Mouse (Mus musculus) midbrain, embryonic 11.5 days (tissue): ENCODE results near the gene Fh1. TPM values are rescaled to one million over a fixed set of nuclear protein-coding genes. Genes with fewer than 3 reads are reported as not detected.

Experiments used
- ATAC-seq: fragments of 200-750 bp; cut with Nextera tagmentation; 2 replicates; pipeline ENCODE4 v1.8.0; 2017; ENCODE audit warnings: moderate TSS enrichment, moderate library complexity; ENCODE audit not compliant: low FRiP score
- DNase-seq: peaks from one replicate; pipeline ENCODE4 v3.0.0; 2015; ENCODE audit warnings: low spot score; ENCODE audit errors: missing footprints
- H3K27ac ChIP-seq: fragments of 300-500 bp; sonication (generic); 2 replicates; pipeline ENCODE4 v1.5.1; 2014; ENCODE audit warnings: low read depth, low read length
- H3K27me3 ChIP-seq: fragments of 300-500 bp; sonication (generic); 2 replicates; pipeline ENCODE4 v1.6.1; 2014; ENCODE audit warnings: mild to moderate bottlenecking, low read length, moderate library complexity, mixed read lengths; ENCODE audit not compliant: control insufficient read depth, insufficient read depth
- H3K36me3 ChIP-seq: fragments of 300-500 bp; sonication (generic); 2 replicates; pipeline ENCODE4 v1.6.1; 2014; ENCODE audit warnings: mild to moderate bottlenecking, low read length, moderate library complexity, mixed read lengths; ENCODE audit not compliant: control insufficient read depth, insufficient read depth
- H3K4me1 ChIP-seq: fragments of 300-500 bp; sonication (generic); 2 replicates; pipeline ENCODE4 v1.6.1; 2014; ENCODE audit warnings: low read length; ENCODE audit not compliant: control insufficient read depth, insufficient read depth
- H3K4me2 ChIP-seq: fragments of 300-500 bp; sonication (generic); 2 replicates; pipeline ENCODE4 v1.6.1; 2014; ENCODE audit warnings: mild to moderate bottlenecking, moderate library complexity
- H3K4me3 ChIP-seq: fragments of 300-500 bp; sonication (generic); 2 replicates; pipeline ENCODE4 v1.5.1; 2014; ENCODE audit warnings: low read depth, low read length
- H3K9ac ChIP-seq: fragments of 300-500 bp; sonication (generic); 2 replicates; pipeline ENCODE4 v1.6.1; 2014; ENCODE audit warnings: low read length
- H3K9me3 ChIP-seq: fragments of 300-500 bp; sonication (generic); 2 replicates; pipeline ENCODE4 v1.6.1; 2016; ENCODE audit warnings: low read length; ENCODE audit not compliant: control insufficient read depth
- WGBS: fragments of 180-500 bp; shearing (Covaris S2); extraction: QIAGEN DNeasy Blood & Tissue Kit; methylation state at CpG from one replicate; pipeline ENCODE4 v1.1.7; 2014; 5-methylcytosine and 5-hydroxymethylcytosine counted together
- polyA plus RNA-seq: library from polyadenylated mRNA; unstranded; fragments of >200 nt; fragmentation: Nextera tagmentation; extraction: Ambion mirVana; gene quantifications from 2 replicates; pipeline ENCODE4 v1.2.1, GENCODE M21; 2014

Fh1 gene
- polyA plus RNA-seq, 1 experiment from 2014 or later: 109 TPM

DNA sequence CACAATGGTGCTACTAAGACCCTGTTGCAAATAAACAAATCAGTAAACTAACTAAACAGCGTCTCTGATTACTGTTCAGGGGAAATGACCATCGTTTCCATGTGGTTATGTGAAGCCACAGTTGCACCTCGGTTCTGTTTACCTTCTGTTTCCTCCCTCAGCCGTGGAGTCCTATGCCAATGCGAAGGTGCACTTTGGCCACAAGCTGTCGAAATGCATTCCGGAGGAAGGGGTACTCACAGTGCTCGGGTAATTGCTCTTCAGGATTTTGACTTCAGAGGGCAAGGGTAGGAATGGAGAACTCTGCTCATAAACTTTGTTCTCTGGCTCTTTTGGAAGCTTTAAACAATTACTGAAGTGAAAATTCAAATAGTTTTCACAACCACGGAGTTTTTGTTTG lies 21.5 kb upstream of the Fh1 start:
- no peak for DNase-seq
- Histone ChIP-seq H3K36me3 (no peaks in the 10 kb centered on the region), H3K4me1 (no peaks in the 10 kb centered on the region), H3K4me3 (no peak overlapping the region), H3K9me3 (no peaks in the 10 kb centered on the region), H3K4me2 (no peak overlapping the region), H3K27ac (no peak overlapping the region), H3K9ac (no peak overlapping the region), H3K27me3 (no peaks in the 10 kb centered on the region)
- WGBS: 90% methylated on average over 9 of the region's 9 CpGs
- no peak for ATAC-seq

- DNase-seq (no peak), ATAC-seq (no peak)
- Histone ChIP-seq H3K4me3 (no peak overlapping the region), H3K4me2 (no peak overlapping the region), H3K27ac (no peak overlapping the region), H3K27me3 (no peaks in the 10 kb centered on the region), H3K9ac (no peak overlapping the region), H3K9me3 (no peaks in the 10 kb centered on the region), H3K36me3 (no peaks in the 10 kb centered on the region), H3K4me1 (no peaks in the 10 kb centered on the region)
- 79% methylated on average over 5 of the region's 5 CpGs for WGBS
These were observed 18.2 kb upstream of the Fh1 start for GRCm38 (mm10) chr1:175643496-175644265.

GRCm38 (mm10) chr1:175640435-175641150 lies 15.2 kb upstream of the Fh1 start:
- no peak for ATAC-seq
- no peak overlapping the region for H3K27ac ChIP-seq
- 81% methylated on average over 6 of the region's 6 CpGs for WGBS

GRCm38 (mm10) chr1:175639072-175639471 lies 13.6 kb upstream of the Fh1 start:
- H3K9ac ChIP-seq: no peak overlapping the region
- no peaks in the 10 kb centered on the region for H3K9me3 ChIP-seq

More at GRCm38 (mm10) chr1:175640435-175641150, 15.2 kb upstream of the Fh1 start:
- Histone ChIP-seq H3K36me3 (no peaks in the 10 kb centered on the region), H3K4me2 (no peak overlapping the region), H3K9me3 (no peaks in the 10 kb centered on the region), H3K4me3 (no peak overlapping the region), H3K9ac (no peak overlapping the region), H3K4me1 (no peaks in the 10 kb centered on the region), H3K27me3 (no peaks in the 10 kb centered on the region)
- no peak for DNase-seq

GRCm38 (mm10) chr1:175637677-175638076 lies 12.2 kb upstream of the Fh1 start:
- Histone ChIP-seq H3K4me3 (no peak overlapping the region), H3K27me3 (no peaks in the 10 kb centered on the region), H3K4me1 (no peaks in the 10 kb centered on the region), H3K27ac (no peak overlapping the region), H3K36me3 (no peaks in the 10 kb centered on the region), H3K4me2 (no peak overlapping the region), H3K9ac (no peak overlapping the region), H3K9me3 (no peaks in the 10 kb centered on the region)
- no peak for DNase-seq
- no peak for ATAC-seq
- WGBS: 80% methylated on average over 7 of the region's 7 CpGs

More at GRCm38 (mm10) chr1:175639072-175639471, 13.6 kb upstream of the Fh1 start:
- no peak overlapping the region for H3K4me2 ChIP-seq
- no peak overlapping the region for H3K27ac ChIP-seq
- no peak for DNase-seq
- ATAC-seq: no peak
- no peak overlapping the region for H3K4me3 ChIP-seq
- H3K4me1 ChIP-seq: no peaks in the 10 kb centered on the region
- 92% methylated on average over 7 of the region's 7 CpGs for WGBS
- no peaks in the 10 kb centered on the region for H3K27me3 ChIP-seq
- no peaks in the 10 kb centered on the region for H3K36me3 ChIP-seq

DNA sequence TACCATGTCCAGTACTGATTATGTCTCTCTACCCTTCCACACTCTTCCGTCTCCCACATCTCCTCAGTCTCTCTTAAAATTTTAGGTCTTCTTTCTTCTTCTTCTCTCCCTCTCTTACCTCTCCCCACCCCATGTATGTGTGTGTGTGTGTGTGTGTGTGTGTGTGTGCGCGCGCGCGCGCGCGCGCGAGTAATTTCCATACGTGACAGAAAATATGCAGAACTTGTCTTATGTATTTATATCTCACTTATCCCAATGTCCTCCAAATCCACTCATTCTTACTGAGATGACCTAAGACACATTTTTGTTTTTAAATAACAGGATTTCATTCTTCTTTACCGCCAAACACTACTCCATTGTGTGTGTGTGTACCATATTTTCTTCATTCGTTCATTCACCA lies 7.0 kb upstream of the Fh1 start:
- no peak overlapping the region for H3K4me3 ChIP-seq
- 98% methylated on average over 14 of the region's 14 CpGs for WGBS
- no peak for ATAC-seq
- DNase-seq: no peak
- H3K9me3 ChIP-seq: no peaks in the 10 kb centered on the region
- H3K4me2 ChIP-seq: no peak overlapping the region
- no peak overlapping the region for H3K27ac ChIP-seq
- H3K27me3 ChIP-seq: no peaks in the 10 kb centered on the region
- H3K36me3 ChIP-seq: no peaks in the 10 kb centered on the region
- no peak overlapping the region for H3K9ac ChIP-seq
- no peaks in the 10 kb centered on the region for H3K4me1 ChIP-seq

DNA sequence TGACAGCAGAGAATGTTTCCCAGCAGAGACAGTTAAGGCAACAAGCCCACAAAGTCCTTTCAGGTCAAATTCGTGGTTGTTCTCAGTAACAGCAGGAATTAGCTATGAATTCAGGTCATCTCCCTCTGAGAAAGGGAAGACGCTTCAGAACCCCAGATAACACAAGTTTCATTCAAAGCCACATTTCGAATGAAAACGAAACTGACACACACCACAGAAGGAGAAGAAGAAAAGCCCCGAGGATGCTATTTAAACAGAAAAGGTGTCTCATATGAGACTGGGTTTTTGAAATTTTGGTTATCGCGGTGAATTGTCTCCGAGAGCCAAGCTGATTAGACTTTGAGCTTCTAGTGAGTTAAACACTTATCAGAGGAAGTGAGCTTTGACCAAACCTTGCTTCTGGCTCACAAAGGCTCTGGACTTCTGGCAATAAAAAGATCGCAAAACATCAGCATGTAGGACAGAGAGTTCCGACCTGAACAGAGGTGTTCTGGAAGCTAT lies 6.3 kb upstream of the Fh1 start:
- DNase-seq (no peak), ATAC-seq (no peak)
- Histone ChIP-seq H3K4me2 (no peak overlapping the region), H3K4me3 (no peak overlapping the region), H3K27me3 (no peaks in the 10 kb centered on the region), H3K36me3 (no peaks in the 10 kb centered on the region), H3K4me1 (no peaks in the 10 kb centered on the region), H3K27ac (no peak overlapping the region), H3K9ac (no peak overlapping the region), H3K9me3 (no peaks in the 10 kb centered on the region)
- WGBS: 84% methylated on average over 10 of the region's 10 CpGs

DNA sequence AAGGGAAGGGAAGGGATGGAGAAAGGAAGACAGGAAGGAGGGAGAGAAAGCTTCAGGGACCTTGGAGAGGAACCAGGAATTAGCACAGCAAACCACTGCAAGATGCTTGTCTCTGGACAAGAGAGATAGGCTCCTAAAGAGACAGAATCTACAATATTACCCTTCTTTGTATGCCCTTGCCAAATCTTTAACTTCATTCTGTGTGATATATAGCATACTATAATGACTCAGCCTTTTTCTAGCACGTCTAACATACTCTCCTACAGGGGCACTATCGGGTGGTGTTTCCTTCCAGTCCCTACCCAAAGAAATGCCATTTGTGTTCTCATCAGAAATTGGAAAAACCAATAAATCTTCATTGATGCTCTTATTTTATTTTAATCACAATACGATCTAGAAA lies 5.6 kb upstream of the Fh1 start:
- no peaks in the 10 kb centered on the region for H3K36me3 ChIP-seq
- no peak for DNase-seq
- WGBS: 88% methylated on average over 3 of the region's 3 CpGs
- H3K9ac ChIP-seq: no peak overlapping the region
- no peaks in the 10 kb centered on the region for H3K9me3 ChIP-seq
- H3K4me3 ChIP-seq: no peak overlapping the region
- ATAC-seq: no peak
- no peak overlapping the region for H3K27ac ChIP-seq
- no peaks in the 10 kb centered on the region for H3K4me1 ChIP-seq
- H3K4me2 ChIP-seq: no peak overlapping the region
- H3K27me3 ChIP-seq: no peaks in the 10 kb centered on the region

- H3K4me3 ChIP-seq: no peak overlapping the region
- no peak overlapping the region for H3K9ac ChIP-seq
- H3K4me2 ChIP-seq: no peak overlapping the region
- no peaks in the 10 kb centered on the region for H3K9me3 ChIP-seq
- no peaks in the 10 kb centered on the region for H3K27me3 ChIP-seq
- WGBS: 94% methylated on average over 5 of the region's 5 CpGs
- no peaks in the 10 kb centered on the region for H3K4me1 ChIP-seq
- no peak for DNase-seq
- no peaks in the 10 kb centered on the region for H3K36me3 ChIP-seq
- no peak overlapping the region for H3K27ac ChIP-seq
- ATAC-seq: no peak
These were observed 4.9 kb upstream of the Fh1 start for GRCm38 (mm10) chr1:175630345-175630744.
